Mouse (Mus musculus) gastrocnemius, postnatal 10 days (tissue): ENCODE measurements around the gene Glce. TPM values are rescaled to one million over a fixed set of nuclear protein-coding genes. Genes with fewer than 3 reads are reported as not detected.
A peak's percentile ranks its signal among the peaks of the same experiment; 100 is the strongest.

Experiments
- DNase-seq: peaks from one replicate; pipeline ENCODE4 v3.0.0; 2021; ENCODE audit warnings: mixed read lengths
- total RNA-seq, 2 experiments: library from RNA; stranded (reverse); gene quantifications; 2 replicates each; pipeline ENCODE4 v1.2.3; 2021

Glce gene
- total RNA-seq, 2 experiments from 2014 or later: 15.3 to 18.3 TPM

DNA sequence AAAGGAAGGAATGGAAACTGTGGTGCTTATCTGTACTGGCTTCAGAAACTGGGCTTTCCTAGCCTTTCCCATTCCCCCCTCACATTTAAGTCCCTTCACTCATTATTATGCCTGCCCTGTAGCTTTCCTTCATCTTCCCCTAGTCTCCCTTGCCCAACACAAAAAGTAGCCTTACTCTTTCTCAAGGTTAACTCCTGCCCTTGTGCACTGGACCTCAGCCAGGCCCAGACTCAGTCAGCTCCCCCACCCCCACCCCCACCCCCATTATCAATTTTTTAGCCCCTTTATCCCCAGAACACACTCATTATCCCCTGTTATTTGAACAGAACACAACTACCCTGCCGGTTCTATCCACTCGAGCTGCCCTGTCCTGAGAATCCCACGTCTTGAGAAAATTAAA, 1.0 kb upstream of the Glce start:
- DNase-seq: no peak

DNA sequence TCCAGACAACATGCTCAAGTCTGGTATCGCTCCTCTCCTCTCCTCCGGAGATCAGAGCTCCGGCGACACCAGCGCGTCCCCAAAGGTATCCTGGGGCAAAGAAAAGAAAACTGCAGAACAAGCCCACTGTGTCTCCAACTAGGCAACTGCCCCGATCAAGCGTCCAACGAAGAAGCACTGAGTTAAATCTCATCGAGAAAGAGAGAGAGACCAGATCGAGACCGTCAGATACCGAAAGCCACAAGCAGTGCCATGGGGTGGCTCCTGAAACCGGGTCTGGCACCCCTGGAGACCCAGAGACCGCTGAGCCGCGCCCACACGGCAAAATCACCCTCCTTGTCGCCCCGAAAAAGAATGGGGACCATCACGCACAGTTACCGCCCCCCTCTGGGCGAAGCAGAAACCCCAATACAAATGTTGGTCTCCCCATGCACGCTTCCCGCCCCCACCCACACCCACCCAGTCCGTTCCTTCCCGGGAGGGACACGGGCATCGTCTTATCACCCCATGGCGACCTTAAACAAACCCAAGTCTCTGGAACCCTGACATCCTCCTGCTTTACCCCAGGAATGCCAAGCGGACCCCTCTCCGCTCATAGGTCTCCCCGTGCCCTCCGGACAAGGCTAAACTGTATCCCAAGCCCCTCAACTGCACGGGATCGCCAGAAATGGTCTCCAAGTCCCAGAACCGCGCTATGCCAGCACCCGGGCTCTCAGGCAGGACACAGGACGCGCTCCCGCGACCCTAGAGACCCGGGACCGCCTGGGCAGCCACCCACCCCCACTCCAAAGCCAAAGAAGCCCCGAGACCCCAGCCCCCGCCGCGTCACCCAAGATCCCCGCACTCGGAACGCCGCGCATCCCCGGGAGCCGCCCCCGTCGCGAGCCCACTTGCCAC, 656 bp downstream of the Glce start:
- peak; percentile 34 for DNase-seq

DNA sequence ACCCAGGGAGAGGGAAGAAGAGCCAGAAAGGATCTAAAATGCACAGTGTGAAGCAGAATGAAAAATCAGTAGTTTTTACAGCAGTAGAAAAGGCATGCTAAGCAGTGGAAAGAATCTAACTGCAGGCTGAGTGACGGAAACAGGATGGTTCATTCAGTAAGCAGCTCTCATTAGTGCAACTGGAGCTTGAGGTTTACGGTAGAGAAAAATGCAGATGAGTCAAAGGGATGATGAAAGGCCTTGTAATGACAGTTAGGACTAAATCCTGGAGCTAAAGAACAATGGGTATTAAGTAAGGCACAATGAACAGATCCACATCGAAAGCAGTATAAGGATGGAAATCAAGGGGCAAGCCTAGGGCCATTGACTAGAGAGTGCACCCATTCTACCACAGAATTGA, 3.7 kb downstream of the Glce start:
- no peak for DNase-seq

DNA sequence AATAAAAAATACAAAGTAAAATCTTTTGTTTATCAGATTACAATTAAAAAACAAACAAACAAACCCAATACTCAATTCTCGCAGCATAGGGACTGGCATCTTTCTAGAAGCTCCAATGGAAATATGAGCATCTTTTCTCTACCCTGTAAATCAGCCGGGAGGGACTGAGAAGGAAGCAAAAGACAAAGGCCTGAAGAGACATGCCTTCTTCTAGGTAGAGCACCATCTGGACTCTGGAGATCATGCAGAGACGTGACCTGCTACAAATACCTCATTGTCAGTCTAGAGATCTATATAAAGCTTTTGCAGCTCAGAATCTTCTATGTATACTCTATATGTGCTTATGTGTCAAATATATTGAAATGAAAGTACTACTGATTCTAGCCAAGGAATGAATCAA, 6.6 kb downstream of the Glce start:
- no peak for DNase-seq

DNA sequence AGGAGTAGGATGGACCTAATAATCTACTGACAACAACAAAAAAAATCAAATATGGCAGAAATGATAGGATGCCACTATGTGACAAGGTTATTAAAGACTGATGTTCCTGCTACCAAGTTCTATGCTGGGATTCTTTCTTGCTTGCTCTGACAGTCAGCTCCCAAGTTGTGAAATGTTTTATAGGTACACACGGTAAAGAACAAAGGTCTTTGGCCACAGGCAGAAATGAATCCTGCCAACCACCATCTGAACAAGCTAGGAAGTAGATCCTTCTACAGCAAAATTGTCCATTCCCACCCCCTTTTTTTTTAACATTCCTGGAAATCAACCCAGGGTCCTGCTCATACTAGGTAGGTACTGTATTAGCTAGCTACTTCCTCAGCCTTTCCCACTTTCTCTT, 25.9 kb downstream of the Glce start:
- no peak for DNase-seq

DNA sequence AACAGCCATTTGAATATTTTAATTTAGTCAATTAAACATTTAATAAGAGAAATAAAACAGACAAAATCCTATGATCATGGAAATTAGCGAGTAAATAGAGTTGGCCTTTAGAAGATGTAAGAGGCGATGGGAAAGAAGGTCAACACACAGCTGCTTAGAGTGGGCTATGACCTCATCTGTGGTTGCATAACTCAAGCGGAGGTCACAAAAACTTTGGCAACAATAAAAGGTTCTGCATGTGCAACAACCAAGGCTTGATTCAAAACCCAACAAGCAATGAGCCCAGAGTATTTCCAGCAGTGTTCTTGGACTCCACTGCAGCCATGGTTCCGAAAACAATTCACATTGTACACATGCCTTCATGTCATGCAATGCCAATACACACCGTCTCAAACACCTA, 30.9 kb downstream of the Glce start:
- no peak for DNase-seq

DNA sequence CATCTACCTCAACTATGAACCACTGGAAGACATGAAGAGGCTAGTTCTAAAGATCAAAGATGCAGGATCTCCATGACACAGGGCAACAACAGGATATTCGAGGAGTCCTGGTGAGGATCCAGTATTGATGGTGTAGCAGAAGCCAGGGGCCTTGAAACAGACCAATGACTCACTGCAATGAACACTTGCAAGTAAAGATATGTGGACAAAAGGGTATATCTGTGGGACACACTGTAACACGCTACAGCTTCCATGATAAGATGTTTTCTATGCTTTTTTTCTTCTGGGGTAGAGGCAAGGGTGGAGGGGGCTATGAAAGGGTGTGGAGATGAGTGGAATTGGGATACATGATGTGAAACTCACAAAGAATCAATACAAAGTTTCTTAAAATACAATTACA, 36.9 kb downstream of the Glce start:
- no peak for DNase-seq

DNA sequence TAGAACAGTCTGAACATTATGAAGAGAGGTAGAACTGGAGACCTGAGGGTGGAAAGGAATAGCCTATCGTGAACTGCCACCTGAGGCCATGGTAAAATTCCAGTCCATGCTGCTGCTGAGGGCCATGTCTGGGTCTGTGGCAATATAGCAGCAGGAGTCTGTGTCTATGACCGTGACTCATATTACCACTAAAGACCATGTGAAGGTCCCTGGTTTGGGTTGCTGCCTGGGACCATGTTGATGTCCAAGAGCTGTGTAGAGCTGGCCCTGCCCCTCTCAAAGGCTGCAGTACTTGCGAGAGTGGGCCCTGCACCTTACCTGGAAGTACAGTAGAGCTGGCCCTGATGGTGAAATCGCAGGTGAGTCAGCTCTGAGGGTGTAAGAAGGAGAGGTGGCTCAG, 37.6 kb downstream of the Glce start:
- DNase-seq: no peak

DNA sequence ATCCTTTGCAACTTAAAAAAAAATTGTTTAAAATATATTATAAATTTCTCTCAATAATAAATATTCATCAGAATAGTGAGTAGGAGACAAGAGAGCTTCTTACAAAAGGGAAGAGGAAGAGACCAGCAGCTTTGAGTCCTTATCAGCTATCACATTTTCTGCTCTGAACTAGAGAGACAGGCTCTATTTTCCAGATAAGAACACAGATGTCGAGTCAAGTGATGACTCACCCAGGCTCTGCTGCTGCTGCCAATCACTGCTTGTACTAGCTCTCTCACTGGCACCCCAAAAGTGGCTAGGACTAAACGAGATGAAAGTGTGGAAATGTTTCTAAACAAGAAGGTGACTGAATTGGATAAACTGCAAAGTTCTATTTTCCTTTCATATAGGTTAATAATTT, 39.5 kb downstream of the Glce start:
- DNase-seq: no peak

DNA sequence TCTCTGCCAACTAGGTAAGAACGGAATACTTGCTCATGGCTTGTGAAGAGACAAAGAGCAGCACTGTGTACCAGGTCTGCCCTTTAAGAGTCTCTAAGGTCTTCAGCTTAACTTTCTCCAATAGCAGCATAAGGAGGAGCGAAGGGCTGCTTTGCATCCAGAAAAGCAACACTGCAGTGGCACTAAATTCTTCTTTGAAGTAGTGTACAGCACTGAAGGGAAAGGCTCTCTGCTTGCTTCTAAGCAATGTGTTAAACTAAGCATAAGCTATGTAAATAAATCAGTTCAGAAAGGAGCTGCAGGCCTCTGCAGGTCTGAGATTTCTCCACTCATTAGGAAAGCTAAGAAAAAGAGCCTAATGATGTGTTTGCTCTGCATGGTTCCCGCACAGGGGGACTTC, 40.9 kb downstream of the Glce start:
- DNase-seq: no peak

DNA sequence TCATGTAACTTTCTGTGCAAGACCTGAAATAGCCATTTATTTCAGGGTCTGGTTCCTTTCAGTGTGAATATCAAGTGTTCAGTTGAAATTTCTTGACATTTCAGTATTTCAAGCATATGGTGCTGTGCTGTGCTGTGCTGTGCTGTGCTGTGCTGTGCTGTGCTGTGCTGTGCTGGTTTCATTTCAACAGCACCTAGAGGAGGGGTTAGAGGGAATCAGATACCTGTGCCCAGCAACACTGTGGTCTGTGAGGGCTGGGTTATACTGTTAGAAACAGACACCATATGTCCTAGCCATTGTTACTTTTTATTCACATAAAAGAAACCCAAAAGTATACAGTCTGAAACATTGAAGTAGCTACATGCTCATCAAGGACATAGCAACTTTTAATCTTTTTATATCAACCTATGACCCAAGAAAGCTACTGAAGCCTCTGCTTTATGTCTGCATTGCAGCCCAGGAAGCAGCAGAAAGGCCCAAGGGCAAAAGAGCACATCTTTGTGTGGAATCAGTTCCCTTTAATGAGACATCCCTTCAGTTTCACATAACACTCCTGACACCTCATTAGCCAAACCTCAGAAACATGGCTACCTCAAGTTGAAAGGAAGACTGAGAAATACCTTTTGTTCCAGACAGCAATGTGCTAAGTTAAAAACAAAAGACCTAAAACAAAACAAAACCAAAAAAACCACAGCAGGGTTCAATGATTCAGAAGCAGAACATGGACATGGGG, 42.3 kb downstream of the Glce start:
- DNase-seq: no peak

DNA sequence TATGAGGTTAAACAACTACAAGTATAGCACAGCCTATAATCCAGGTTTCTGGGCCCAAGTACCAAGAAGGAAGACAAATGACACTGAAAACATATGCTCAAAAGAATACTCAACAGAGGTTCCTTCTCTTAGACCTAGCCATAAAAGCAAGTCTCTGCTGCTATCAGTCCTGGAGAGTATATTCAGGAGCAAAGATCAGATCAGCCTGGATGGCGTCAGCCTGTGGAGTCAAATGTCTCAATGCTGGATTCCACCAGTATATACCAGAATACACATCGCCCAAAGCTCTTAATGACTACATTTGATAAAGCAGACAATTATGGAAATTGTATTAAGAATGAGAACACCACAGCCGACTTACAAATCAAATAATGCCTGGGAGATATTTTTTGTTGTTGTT, 60.2 kb downstream of the Glce start:
- DNase-seq: no peak

DNA sequence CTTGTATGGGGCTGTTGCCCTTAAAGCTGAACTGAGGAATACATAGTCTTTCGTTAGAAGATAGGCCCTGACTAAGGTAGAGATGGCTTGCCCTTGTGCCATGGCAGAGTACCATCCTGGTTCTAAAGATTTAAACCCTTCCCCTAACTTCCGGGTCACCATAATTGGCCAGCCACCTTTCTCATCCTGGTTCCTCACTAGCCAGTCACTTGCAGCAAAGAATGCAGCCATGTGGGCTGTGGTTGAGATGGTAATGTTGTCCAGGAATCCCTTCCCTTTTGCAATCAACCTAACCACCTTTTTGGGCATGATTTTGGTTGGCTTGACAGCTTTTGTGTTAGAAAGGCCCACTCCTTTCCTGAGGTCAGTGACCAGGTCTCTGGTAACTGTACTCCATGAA, 62.0 kb downstream of the Glce start:
- DNase-seq: no peak

DNA sequence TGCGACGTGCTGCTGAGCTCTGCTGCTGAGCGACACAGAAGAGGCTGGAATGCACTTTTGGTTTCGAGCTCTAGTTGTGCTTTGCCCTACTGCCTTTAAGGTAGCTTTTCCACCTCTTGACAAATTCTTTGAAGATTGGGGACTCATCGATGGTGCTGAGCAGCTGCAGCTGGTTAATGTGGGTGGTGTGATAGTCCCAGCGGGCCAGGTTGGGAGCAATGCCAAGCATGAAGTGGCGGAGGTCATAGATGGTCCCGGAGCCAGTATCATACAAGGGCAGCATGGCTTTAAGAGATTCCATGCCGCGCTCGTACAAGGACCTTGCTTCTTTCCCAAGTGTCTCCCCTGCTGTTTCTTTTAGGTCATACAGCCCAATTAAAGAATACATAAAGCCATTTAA, 62.5 kb downstream of the Glce start:
- no peak for DNase-seq

DNA sequence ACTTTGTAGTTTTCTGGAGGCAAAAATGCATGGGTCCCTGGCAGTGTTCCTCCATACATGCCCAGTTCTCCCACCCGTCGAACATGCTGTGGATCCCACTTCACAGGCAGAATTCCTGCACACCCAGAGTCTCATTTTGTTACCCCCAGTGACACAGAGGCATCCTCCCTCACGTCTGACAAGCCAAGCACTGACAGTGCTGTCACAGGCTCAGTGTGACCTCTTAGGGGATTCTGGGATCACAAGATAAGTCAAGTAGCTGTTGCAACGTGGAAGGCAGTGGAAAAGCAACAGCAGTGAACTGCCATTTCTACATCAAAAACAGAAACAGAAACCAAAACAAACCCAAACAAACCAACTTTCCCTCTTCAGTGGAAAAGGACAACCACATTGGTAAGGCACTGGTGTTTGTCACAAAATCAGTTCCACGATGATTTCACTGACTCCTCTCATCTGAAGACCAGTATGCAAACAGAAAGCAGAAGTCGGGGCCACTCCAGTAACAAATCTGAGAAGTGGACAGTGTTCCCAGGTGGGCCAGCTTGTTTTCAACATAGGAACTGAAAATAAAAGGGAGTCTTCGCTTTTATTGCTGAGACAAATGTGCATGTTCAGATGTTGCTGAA, 64.5 kb downstream of the Glce start:
- DNase-seq: no peak

DNA sequence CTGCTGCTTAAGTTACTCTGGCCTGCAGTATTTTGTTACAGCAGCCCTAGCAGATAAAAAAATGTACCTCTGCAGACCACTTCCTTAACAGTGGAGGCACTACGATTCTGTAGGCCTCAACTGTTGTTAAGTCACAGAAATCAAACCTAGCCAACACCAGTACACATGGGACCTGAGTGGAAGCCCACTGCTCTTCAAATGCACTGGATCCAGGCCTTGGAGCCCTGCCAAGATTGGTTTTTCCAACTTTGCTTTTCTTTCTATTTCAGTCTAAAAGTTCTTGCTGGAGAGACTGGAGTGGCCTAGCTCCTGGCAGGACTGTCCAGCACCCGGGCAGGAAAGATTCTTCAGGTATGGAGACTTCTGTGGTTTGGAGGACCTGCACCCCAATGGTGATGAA, 66.2 kb downstream of the Glce start:
- DNase-seq: no peak

DNA sequence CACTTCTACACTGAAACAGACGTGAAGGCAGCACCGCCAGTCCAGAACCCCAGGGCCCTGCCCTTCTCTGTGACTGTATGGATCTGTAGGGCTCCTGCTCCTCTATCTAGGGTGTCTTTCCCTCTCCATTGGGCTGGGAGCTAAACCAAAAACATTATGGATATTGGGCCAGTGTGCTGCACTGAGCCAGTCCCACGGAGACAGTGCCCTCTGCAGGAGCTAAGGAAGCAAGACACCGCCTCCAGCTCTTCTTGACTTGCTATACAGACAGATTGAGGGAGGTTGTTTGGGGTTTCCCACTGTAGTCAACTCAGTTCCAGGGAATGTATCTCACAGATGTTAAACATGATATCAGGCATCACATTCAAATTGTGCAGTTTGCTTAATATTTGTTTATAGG, 71.7 kb downstream of the Glce start:
- no peak for DNase-seq

DNA sequence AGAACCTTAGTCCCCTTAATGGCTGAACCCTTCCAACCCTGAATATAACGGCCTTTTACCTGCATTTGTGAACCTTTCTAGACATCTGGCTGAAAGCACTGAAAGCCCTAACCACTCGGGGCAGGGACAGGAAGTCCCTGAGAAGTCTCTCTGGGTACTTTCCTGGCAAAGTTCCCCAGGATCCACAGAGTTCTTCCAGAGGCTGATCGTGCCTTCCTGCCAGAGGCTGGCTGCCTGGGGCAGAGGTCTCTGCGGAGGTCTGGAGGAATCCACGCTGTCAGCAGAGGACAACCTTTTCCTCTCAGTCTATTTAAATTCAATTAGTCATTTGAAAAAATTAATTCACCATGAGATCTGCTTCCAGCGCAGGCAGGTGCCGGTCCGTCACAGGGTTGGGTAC, 73.3 kb downstream of the Glce start:
- DNase-seq: no peak

DNA sequence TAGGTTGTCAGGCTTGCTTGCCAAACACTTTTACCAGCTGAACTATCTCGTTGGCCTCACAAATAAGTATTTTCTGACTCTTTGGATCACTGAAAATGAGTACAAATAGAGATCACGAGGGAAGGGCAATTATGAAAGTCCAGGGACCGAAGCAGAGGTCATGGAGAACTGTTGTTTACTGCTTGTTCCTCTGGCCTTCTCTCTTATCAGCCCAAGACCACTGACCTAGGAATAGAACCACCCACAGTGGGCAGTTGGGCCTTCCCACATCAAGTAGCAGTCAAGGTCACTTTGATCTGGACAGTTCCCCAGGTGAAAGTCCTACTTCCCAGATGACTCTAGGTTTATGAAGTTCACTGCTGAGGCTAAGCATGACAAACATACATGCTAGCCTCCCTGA, 80.3 kb downstream of the Glce start:
- no peak for DNase-seq

DNA sequence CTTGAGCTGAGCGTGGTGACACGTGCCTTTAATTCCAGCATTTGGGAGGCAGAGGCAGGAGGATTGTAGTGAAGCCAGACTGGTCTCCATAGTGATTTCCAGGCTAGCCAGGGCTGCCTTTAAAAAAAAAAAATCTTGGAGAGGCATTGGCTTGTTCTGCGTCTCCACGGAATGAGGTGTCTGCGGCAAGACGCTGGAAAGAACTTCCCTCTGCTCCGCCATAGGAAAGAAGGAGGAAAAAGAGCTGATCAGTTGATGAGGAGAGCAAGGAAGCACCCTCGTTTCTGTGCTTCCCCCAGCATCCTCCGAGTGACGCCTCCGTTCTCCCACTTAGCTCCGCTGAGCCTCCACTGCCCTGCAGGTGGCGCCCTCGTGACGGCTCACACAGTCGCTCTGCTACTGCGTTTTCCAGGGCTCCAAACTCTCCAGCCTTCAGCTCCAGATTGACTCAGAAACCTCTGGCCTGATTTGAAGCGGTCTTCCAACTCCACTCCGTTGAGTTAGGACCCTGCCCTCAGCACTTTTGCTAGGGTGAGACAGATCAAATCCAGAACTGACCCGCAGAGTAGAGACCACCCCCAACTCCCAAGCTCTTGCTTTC, 82.3 kb downstream of the Glce start:
- DNase-seq: peak; percentile 94

DNA sequence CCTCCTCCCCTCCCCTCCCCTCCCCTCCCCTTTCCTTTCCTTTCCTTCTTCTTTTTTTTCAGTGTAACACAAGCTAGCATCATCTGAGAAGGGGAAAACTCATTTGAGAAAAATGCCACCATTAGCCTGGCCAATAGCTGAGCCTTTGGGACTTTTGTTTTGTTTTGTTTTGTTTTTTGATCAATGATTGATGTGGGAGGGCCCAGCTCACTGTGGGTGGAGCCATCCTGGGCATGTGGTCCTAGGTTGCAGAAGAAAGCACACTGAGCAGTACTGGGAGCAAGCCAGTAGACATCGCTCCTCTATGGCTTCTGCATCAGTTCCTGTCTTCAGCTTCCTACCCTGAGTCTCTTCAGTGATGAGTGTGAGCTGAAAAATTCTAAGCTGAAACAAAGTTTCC, 86.6 kb downstream of the Glce start:
- no peak for DNase-seq

DNA sequence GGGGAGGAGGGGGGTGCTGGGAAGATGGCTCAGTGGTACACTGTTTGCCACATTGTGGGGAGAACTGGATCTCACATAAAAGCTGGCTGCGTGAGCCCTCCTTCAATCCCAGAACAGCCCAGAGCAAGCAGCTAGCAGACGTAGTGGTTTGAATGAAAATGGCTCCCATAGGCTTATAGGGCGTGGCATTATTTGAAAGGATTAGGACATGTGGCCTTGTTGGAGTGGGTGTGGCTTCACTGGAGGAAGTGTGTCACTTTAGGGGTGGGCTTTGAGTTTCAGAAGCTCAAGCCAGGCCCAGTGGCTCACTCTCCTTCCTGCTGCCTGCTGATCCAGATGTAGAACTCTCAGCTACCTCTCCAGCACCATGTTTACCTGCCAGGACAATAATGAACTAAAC, 90.2 kb downstream of the Glce start:
- DNase-seq: no peak

DNA sequence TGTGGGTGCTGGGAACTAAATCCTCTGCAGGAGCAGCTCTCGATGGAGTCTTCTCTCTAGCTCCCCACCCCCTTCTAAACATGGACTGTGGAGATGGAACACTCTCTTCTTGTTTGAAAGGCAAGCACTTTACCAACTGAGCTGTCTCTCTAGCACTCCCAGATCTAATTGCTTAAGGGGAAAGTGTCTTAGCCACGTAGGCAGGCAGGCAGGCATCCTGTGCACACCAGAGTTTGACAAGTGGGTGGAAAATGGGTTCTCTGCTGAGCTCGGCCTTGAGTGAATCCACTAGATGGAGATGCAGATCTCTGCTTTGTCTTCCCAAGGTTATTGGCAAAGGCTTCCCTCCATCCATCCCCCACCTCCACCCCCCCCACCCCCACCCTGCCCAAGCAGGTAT, 94.4 kb downstream of the Glce start:
- no peak for DNase-seq
